Mouse (Mus musculus) testis, adult 2 months (tissue): ENCODE results near the gene Zfhx3.

Source experiments
- CTCF ChIP-seq: fragments of 200-500 bp; IDR thresholded peaks from 2 replicates; pipeline ENCODE4 v1.5.1; 2012; ENCODE audit warnings: low read depth, mild to moderate bottlenecking, inconsistent platforms, low read length, moderate library complexity; ENCODE audit not compliant: control insufficient read depth, insufficient read depth, insufficient replicate concordance
- POLR2A ChIP-seq: fragments of 200-500 bp; IDR thresholded peaks from 2 replicates; pipeline ENCODE4 v1.6.1; 2012; ENCODE audit warnings: low read depth, mild to moderate bottlenecking, inconsistent platforms, low read length, moderate library complexity; ENCODE audit not compliant: control insufficient read depth

- TF ChIP-seq CTCF (no peak), POLR2A (no peak)
These were observed 204.1 kb downstream of the Zfhx3 start for GRCm38 (mm10) chr8:108146536-108146935.
